Mouse (Mus musculus): Measurements from ENCODE around the gene Aamp.

The Aamp gene

DNA sequence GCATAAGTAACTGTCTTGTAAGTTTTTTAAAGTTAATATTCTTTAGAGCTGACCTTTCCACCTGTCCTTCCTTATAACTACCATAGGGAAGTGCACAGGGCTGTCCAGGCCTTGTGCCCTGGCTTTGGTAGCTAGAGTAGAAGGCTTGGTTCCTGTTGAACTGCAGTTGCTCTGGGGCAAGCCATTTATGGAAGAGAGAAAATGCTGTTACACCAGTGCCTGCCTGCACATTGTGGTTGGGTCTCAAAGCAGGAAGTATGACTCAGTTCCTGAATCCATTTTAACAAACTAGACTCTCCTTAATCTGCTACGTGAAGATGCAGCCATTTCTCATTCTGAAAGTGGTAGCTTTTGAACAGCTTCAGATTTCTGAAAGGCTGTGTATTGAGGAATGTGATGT is 35.7 kb downstream of the Aamp start:
- in situ Hi-C loops (cut with MboI; ENCODE audit: unreplicated experiment in 2 of 2): loop anchor here in 1 of 2 experiments (25.0 kb wide), 1 partner anchor 2011 kb away; no protein-coding TSS in a partner anchor

DNA sequence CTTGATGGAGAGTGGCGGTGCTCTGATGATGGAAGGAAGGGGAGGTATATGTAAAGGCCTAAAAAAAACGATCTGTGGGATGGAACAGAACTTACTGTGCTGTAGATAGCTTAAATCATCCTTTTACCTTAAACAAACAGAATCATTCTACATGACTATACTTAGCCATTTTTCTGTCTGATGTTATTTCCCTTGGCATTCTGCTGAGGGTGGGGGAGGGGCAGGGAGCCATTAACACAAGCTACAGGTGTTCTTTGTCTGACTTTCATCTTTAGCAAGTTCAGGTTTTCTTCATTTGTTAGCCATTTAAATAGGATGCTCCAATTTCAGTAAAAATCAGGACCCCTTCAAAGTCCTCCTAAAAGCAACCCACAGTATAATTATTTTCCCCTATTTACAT is 39.0 kb downstream of the Aamp start:
- in situ Hi-C loops (cut with MboI; ENCODE audit: unreplicated experiment in 2 of 2): loop anchor here in 1 of 2 experiments (25.0 kb wide), 1 partner anchor 2008 kb away; no protein-coding TSS in a partner anchor

DNA sequence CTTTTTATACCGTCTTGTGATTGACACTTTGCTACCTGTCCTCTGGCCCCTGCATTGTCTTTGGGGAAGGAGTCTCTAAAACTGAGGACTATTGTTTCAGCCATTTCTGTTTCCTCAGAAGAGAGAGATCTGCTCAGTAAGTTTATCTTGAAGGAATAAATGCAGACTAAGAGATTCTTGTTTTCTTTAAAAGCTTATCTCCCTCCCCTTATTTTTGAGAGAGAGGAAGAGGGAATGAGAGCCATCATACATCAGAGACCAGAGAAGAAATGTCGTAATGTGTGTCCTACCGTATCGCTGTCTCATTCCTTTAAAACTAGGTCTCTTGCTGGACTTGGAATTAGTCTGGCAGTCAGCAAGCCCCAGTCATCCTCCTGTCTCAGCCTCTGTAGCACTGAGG is 43.7 kb downstream of the Aamp start:
- in situ Hi-C loops (cut with MboI; ENCODE audit: unreplicated experiment in 2 of 2): loop anchor here in 1 of 2 experiments (5.0 to 25.0 kb wide), 2 partner anchors 41 to 2004 kb away; partner anchors contain the start of genes Aamp and Pnkd

- in situ Hi-C loops (cut with MboI; ENCODE audit: unreplicated experiment in 2 of 2): loop anchor here in 1 of 2 experiments (5.0 to 25.0 kb wide), 2 partner anchors 42 to 2003 kb away; partner anchors contain the start of genes Aamp and Pnkd
Measured at GRCm38 (mm10) chr1:74240311-74240710, 44.2 kb downstream of the Aamp start.

- in situ Hi-C loops (cut with MboI; ENCODE audit: unreplicated experiment in 2 of 2): loop anchor here in 1 of 2 experiments (5.0 to 25.0 kb wide), 3 partner anchors 43 to 2002 kb away; partner anchors contain the start of genes Aamp, Ctdsp1 and Pnkd
Measured at GRCm38 (mm10) chr1:74239618-74240017, 44.9 kb downstream of the Aamp start.

DNA sequence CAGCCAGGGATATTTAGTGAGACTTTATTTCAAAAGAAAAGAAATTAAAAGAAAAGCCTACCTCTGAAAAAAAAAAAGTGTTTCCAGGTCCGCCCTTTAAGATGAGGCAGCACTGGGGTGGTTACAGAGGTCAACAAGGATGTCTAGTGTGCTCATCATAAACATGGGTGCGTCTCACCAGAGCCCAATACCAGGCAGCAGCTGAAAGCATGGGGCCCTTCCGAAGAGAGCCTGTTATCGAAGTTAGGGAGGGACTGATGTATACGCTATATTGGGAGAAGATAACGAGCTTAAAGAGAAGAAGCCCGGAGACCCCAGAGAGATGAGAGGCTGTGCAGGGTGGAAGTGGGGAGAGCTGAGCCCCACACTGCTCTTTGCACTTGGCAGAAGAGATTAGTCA is 45.4 kb downstream of the Aamp start:
- in situ Hi-C loops (cut with MboI; ENCODE audit: unreplicated experiment in 2 of 2): loop anchor here in 1 of 2 experiments (5.0 to 25.0 kb wide), 2 partner anchors 153 to 2002 kb away; partner anchors contain the start of gene Ctdsp1

DNA sequence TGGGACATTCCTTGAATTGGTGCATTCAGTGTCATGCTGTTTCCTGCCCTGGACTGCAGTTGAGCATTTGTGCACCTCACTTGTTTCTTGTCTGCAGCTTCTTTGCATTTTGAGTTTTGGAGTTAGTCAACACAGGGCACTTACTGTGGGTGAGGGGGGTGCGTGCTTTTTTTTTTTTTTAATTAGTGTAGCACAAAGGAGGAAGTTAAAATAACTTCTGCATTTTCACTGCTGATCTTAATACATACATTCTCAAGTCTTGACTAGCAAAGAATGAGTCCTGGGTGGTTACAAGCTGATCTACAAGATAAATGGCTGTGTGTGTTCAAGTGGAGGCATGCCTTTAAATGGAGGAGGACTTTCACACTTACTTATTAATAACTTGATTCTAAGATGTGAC is 46.4 kb downstream of the Aamp start:
- in situ Hi-C loops (cut with MboI; ENCODE audit: unreplicated experiment in 2 of 2): loop anchor here in 1 of 2 experiments (5.0 to 25.0 kb wide), 2 partner anchors 154 to 2001 kb away; partner anchors contain the start of gene Ctdsp1

DNA sequence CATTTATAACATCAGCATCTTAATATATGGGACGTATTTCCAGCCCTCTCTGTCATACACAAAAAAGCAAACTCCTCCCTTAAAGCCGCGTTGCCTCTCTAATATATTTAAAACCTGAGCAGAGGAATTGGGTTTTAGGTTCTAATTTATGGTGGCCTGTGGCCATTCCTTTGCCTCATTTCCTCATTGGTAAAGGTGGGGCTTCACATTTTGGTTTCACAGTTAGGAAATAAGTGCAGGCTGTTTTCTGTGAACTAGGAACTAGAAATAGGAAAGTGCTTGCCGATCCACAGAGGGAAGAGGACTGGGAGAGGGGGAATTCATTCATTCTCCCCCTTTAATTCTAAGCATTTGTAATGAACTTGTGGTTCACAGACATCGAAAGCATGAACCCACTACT is 46.9 kb downstream of the Aamp start:
- in situ Hi-C loops (cut with MboI; ENCODE audit: unreplicated experiment in 2 of 2): loop anchor here in 1 of 2 experiments (5.0 to 25.0 kb wide), 2 partner anchors 155 to 2000 kb away; partner anchors contain the start of gene Ctdsp1

DNA sequence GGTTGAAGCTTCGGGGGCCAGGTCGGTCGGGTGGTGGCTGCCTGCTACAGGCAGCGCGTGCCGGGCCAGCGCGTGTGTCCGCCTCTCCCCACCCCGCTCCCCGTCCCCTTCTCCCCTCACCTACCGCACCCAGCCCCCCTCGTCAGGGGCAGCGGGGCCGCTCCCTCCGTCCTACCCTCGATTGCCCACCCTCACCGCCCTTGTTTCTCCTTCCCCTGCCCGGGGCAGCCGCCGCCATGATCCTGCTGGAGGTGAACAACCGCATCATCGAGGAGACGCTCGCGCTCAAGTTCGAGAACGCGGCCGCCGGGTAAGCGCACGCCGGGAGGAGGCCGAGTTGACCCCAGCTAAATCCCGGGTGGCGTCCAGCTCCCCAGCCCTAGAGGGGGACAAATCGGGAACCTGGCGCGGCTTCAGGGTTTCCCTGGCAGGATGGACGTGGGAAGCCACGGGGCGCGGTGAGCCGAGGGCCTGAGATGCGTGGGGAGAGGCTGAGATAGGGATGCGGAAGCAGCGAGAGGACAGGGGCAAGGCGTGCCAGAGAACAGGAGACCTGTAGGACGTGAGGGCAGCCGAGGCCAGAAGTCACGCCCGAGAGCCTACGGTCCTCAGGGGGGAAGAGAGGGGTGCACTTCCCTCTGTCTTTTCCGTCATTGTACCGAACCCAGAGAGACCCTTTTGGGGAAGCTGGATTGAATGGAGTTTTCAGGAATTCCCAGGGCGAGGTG is 47.8 kb downstream of the Aamp start:
- in situ Hi-C loops (cut with MboI; ENCODE audit: unreplicated experiment in 2 of 2): loop anchor here in 1 of 2 experiments (5.0 to 25.0 kb wide), 2 partner anchors 156 to 1999 kb away; partner anchors contain the start of gene Ctdsp1

- in situ Hi-C loops (cut with MboI; ENCODE audit: unreplicated experiment in 2 of 2): loop anchor here in 1 of 2 experiments (5.0 to 25.0 kb wide), 2 partner anchors 156 to 1999 kb away; partner anchors contain the start of gene Ctdsp1
Measured at GRCm38 (mm10) chr1:74235938-74236589, 48.5 kb downstream of the Aamp start, which contains the start of gene Arpc2. Gene Arpc2 (plus strand): TSS chr1:74236084.

DNA sequence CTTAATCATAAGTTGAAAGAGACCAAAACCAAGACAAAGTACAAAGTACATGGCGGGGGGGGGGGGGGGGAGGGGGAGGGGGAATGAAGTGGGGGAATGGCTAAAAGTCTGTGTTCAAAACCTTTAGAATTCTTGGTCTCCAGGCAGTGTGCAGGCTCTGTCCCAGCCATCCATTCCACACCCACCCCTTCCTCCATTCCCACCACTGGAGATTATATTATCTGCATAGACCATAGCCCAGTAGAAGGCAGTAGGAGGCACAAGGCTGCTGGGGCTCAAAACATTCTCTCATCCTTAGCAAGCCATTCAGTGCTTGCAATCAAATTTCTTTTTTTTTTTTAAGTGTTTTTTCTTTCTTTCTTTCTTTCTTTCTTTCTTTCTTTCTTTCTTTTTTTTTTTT is 53.5 kb downstream of the Aamp start:
- in situ Hi-C loops (cut with MboI; ENCODE audit: unreplicated experiment in 2 of 2): loop anchor here in 1 of 2 experiments (25.0 kb wide), 1 partner anchor 1994 kb away; no protein-coding TSS in a partner anchor

- in situ Hi-C loops (cut with MboI; ENCODE audit: unreplicated experiment in 2 of 2): loop anchor here in 1 of 2 experiments (25.0 kb wide), 1 partner anchor 1993 kb away; no protein-coding TSS in a partner anchor
Measured at GRCm38 (mm10) chr1:74229942-74230341, 54.6 kb downstream of the Aamp start.
